Mouse (Mus musculus) bone marrow, adult 2 months (tissue): ENCODE measurements at regions not wholly inside any gene's neighbourhood (a gene's known extent, or its start where the extent isn't known, plus 50 kb on each side); places are given as distances from the start of the nearest gene placed in this dataset.

Experiments
- H3K27ac ChIP-seq: fragments of 200-500 bp; 2 replicates; pipeline ENCODE4 v1.5.1; 2012; ENCODE audit warnings: low read depth, mild to moderate bottlenecking, control low read depth, inconsistent platforms, low read length; ENCODE audit not compliant: control insufficient read depth, poor library complexity, insufficient read depth
- H3K4me1 ChIP-seq: fragments of 200-500 bp; 2 replicates; pipeline ENCODE4 v1.6.1; 2011; ENCODE audit warnings: low read length; ENCODE audit not compliant: control insufficient read depth, insufficient read depth
- H3K4me3 ChIP-seq: fragments of 200-500 bp; replicated peaks from 2 replicates; pipeline ENCODE3; 2011; ENCODE audit warnings: mild to moderate bottlenecking, low read depth, low read length, control low read depth; ENCODE audit not compliant: control insufficient read depth
- CTCF ChIP-seq: fragments of 200-500 bp; IDR thresholded peaks from 2 replicates; pipeline ENCODE4 v1.5.1; 2011; ENCODE audit warnings: low read length, control low read depth; ENCODE audit not compliant: control insufficient read depth, insufficient read depth
- POLR2A ChIP-seq: fragments of 200-500 bp; IDR thresholded peaks from 2 replicates; pipeline ENCODE4 v1.6.1; 2011; ENCODE audit warnings: low read depth, mild to moderate bottlenecking, control low read depth, low read length, borderline replicate concordance; ENCODE audit not compliant: control insufficient read depth
- WGBS: fragments of 180-500 bp; shearing (Covaris S2); methylation state at CpG from one replicate; pipeline ENCODE4 v1.1.7; 2018; 5-methylcytosine and 5-hydroxymethylcytosine counted together

DNA sequence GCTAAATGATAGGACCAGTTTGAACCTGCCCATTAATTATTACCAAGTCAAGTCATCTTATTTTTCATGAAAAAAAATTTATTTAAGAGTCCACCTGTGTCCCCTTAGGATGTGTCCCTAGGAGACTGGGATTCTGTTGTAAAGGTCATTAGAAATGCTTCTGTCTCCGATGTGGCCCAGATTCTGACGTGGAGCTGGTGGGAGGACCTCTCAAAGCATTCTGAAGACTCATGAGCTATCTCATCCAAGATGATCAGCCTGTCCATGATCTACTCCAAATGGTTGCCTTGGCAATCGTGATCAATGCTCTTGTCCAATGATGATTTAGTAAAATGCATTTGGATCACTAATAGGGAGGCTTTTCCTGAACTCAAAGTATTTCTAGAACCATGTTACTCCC lies 163.4 kb upstream of the Gm5148 start:
- H3K4me1 ChIP-seq = no peaks in the 10 kb centered on the region
- no peak overlapping the region for H3K27ac ChIP-seq
- WGBS = 79% methylated on average over 3 of the region's 3 CpGs
- no peak overlapping the region for H3K4me3 ChIP-seq
- TF ChIP-seq CTCF (no peak), POLR2A (no peak)

DNA sequence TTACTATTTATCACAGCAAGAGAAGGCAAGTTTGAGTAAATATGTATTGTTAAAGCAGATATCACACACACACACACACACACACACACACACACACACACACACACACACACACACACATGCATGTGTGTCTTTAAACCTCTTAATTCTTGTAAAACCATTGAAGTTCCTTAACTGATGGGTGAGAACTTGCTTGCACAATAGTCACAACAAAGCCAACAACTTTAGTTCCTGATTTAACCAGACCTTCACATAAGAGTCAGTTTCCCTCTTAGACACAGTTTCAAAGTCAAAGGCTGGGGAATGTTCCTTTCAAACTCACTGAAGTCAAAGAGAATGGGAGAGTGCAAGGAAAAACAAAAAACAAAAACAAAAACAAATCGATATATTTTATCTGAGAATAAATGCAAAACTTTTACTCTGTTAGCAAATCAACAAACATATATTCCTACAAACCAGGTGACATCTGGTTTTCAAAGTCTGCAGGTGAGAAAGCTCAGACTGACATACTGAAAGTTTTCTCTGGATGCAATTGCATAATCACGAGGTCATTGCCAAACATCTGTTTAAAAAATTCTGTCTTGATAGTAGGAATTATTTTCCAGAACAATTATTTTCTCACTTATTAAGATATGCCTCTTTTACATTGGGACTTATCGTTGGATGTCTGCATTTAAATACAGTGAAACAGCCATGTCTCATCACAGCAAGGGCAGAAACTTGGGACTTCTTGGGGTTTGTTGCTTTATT lies 162.6 kb upstream of the Gm5148 start:
- WGBS = 77% methylated on average over 3 of the region's 3 CpGs
- H3K4me1 ChIP-seq = no peaks in the 10 kb centered on the region
- TF ChIP-seq POLR2A = no peak
- TF ChIP-seq CTCF = no peak
- no peak overlapping the region for H3K27ac ChIP-seq
- H3K4me3 ChIP-seq = no peak overlapping the region

DNA sequence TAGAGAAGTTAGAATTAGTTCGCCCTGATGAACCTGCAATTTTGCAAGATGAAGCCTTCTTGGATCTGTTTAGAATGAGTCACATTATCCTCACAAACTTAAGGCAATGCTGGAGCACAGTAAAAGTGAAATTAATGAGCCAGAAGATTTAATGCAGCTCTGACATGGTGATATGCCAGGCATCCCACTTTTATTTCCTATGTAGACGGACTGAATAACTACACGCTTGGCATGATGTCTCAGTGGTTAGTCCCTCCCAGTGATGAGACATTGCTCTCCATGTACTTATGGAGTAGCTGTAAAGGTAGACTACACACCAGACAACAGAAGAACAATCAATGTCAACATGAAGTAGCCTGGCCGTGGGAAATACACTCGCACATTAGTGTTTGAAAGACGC lies 161.5 kb upstream of the Gm5148 start:
- TF ChIP-seq CTCF (no peak), POLR2A (no peak)
- no peak overlapping the region for H3K4me3 ChIP-seq
- no peak overlapping the region for H3K27ac ChIP-seq
- WGBS = 90% methylated on average over 6 of the region's 6 CpGs
- no peaks in the 10 kb centered on the region for H3K4me1 ChIP-seq

DNA sequence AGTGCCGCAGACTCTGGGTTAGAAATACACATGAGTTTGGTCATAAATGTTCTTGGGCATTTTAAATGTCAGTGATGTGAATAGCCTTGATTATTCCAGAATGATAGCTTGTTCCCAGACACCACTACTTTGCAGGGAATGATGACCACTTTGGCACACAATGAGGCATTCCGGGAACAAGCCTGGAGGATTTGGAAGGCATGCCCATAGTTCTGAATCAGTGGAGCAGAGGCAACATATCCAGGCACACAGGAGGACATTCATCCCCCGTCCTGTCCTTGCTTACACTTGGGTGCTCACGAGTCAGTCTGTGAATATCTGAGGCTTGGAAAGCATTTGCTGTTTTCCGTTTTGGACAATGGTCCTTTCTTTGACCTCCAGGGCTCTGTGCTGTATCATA lies 158.1 kb upstream of the Gm5148 start:
- Histone ChIP-seq H3K4me3 (no peak overlapping the region), H3K27ac (no peak overlapping the region), H3K4me1 (no peaks in the 10 kb centered on the region)
- no peak for TF ChIP-seq CTCF
- no peak for TF ChIP-seq POLR2A
- WGBS = 82% methylated on average over 5 of the region's 5 CpGs

DNA sequence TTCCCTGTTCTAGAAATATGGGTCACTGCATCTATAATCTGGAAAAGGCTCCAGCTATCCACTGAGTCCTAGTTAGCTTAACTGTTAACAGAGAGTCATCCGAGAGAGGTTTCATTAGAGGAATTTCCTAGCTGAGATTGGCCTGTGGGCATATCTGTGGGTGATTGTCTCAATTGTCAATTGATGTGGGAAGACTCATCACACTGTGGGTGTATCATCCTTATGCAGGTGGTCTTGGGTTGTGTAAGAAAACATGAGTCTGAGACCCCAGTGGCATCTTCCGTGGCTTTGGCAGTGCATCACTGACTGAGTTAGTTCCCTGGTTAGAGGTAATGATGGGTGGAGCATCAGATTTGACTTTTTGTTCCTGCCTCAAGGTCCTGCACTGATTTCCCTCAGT lies 156.7 kb upstream of the Gm5148 start:
- Histone ChIP-seq H3K4me1 (no peaks in the 10 kb centered on the region), H3K27ac (no peak overlapping the region), H3K4me3 (no peak overlapping the region)
- TF ChIP-seq POLR2A (no peak), CTCF (no peak)
- WGBS = 77% methylated on average over 2 of the region's 2 CpGs

DNA sequence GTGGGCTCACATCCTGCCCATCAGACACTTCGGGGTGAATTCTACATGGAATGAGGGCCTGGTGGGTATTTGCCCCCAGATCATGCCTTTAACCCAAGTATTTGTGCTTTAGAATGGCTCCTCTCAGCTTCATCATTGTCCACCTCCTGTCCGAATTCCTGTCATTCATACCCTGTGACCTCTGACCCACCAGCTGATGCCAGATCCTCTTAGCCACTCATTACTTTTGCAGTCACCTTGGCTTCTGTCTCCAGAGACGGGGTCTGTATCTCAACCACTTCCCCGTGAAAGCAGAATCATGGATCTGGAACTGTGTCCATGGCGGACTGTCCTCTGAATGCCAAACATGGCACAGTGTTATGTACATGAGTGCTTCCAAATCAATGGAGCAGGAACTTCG lies 154.8 kb upstream of the Gm5148 start:
- Histone ChIP-seq H3K4me1 (no peaks in the 10 kb centered on the region), H3K27ac (no peak overlapping the region), H3K4me3 (no peak overlapping the region)
- TF ChIP-seq POLR2A (no peak), CTCF (no peak)
- 87% methylated on average over 6 of the region's 6 CpGs for WGBS

DNA sequence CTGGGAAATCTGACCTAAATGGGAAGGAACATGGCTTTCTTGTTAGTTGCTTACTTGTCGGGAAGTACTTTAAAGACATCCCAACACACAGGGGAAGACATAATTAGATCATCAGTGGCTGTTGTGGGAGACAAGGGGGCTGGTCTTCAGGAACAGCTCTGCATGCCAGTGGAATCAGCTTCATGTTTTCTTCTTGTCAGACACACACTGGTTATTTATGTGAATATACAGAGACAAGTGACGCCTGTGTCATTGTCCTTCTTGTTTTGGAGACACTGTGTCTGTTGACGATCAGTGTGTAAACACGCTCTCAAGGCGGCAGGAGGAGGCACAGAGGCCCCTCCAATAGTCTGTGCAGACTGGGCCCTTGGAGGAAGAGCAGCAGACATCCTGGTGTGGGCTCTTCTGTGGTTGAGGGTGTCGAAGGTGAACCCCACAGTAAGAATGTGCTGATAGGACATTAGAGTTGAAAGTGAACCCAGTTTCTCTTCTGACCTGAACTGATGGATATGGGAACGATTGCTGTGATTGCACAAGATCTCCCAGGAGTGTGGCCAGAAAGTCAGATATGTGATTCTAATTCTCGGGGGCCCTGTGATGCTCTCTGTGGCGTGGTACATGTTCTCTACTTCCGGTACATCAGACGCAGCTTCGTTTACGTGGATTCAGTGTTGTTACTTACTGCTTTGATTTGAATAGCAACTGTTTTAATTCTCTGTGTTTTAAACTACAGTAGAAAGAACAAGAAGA lies 151.9 kb upstream of the Gm5148 start:
- H3K4me1 ChIP-seq = no peaks in the 10 kb centered on the region
- no peak overlapping the region for H3K4me3 ChIP-seq
- no peak for TF ChIP-seq POLR2A
- TF ChIP-seq CTCF = no peak
- 78% methylated on average over 13 of the region's 13 CpGs for WGBS
- no peak overlapping the region for H3K27ac ChIP-seq

DNA sequence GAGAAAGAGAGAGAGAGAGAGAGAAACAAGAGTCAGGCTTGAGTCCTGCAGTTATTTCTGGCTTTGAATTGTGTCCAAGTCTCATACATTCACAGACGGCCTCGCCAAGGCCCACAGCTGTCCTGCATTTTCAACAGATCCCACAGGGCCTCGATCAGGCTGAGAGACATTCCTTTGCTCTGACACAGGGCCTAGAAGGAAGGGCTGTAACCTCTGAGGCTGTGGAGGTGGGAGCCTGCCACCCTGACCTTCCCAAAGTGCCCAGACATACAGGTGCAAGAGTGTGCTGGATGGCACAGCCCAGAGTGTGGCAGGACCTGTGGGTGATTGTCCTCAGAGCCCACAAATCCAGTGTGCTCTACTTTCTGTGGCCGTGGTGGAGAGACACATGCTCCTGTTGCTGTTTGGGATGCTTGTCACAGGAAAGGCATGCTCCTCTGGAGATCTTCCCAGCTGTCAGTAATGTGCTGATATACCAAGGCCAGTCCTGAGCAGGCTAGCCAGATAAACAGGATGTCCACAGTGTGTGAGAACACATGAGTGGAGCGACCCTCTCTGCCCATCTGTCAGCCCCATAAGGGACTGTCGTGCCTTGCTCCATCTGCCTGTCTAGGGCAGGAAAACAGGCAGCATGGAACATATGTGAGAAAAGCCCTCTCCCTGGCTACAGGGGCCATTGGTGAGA lies 151.2 kb upstream of the Gm5148 start:
- 73% methylated on average over 6 of the region's 6 CpGs for WGBS
- TF ChIP-seq CTCF = no peak
- no peak for TF ChIP-seq POLR2A
- H3K27ac ChIP-seq = no peak overlapping the region
- no peaks in the 10 kb centered on the region for H3K4me1 ChIP-seq
- H3K4me3 ChIP-seq = no peak overlapping the region
